Mouse (Mus musculus): ENCODE results near the gene Gm20518.

GRCm38 (mm10) chr16:17843701-17844365 is 47.6 kb downstream of the Gm20518 start:
- TF ChIP-seq CTCF (IDR thresholded peaks at IDR 0.05; ENCODE audit: low read depth): no peak
- TF ChIP-seq EP300 (IDR thresholded peaks at IDR 0.05; ENCODE audit: low read depth): no peak

All from liver, embryonic 14.5 days (tissue).